Mouse (Mus musculus) embryonic facial prominence, embryonic 13.5 days (tissue): ENCODE results near the gene Chchd6. TPM values are rescaled to one million over a fixed set of nuclear protein-coding genes. Genes with fewer than 3 reads are reported as not detected.

ENCODE experiments used
- ATAC-seq: fragments of 200-750 bp; cut with Nextera tagmentation; 2 replicates; pipeline ENCODE4 v1.8.0; 2017; ENCODE audit warnings: low read depth; ENCODE audit not compliant: insufficient number of reproducible peaks, insufficient read depth, low FRiP score, low TSS enrichment
- H3K27ac ChIP-seq: fragments of 300-500 bp; sonication (generic); 2 replicates; pipeline ENCODE4 v1.5.1; 2015; ENCODE audit warnings: moderate library complexity, mild to moderate bottlenecking, inconsistent platforms
- H3K27me3 ChIP-seq: fragments of 300-500 bp; sonication (generic); 2 replicates; pipeline ENCODE4 v1.6.1; 2015; ENCODE audit warnings: mild to moderate bottlenecking, inconsistent platforms
- H3K36me3 ChIP-seq: fragments of 300-500 bp; sonication (generic); 2 replicates; pipeline ENCODE4 v1.6.1; 2015; ENCODE audit warnings: mild to moderate bottlenecking, inconsistent platforms
- H3K4me1 ChIP-seq: fragments of 300-500 bp; sonication (generic); 2 replicates; pipeline ENCODE4 v1.6.1; 2015; ENCODE audit warnings: inconsistent platforms
- H3K4me2 ChIP-seq: fragments of 300-500 bp; sonication (generic); 2 replicates; pipeline ENCODE4 v1.6.1; 2015; ENCODE audit warnings: moderate library complexity, mild to moderate bottlenecking, inconsistent platforms
- H3K4me3 ChIP-seq: fragments of 300-500 bp; sonication (generic); 2 replicates; pipeline ENCODE4 v1.5.1; 2015; ENCODE audit warnings: mild to moderate bottlenecking, inconsistent platforms
- H3K9ac ChIP-seq: fragments of 300-500 bp; sonication (generic); 2 replicates; pipeline ENCODE4 v1.6.1; 2015; ENCODE audit warnings: mild to moderate bottlenecking, inconsistent platforms
- H3K9me3 ChIP-seq: fragments of 300-500 bp; sonication (generic); 2 replicates; pipeline ENCODE4 v1.6.1; 2016; ENCODE audit warnings: inconsistent platforms
- WGBS: fragments of 180-500 bp; shearing (Covaris S2); methylation state at CpG from one replicate; pipeline ENCODE4 v1.1.7; 2015; ENCODE audit warnings: mixed read lengths; 5-methylcytosine and 5-hydroxymethylcytosine counted together
- polyA plus RNA-seq: library from polyadenylated mRNA; unstranded; fragments of >200 nt; fragmentation: Nextera tagmentation; extraction: Ambion mirVana; gene quantifications from 2 replicates; pipeline ENCODE4 v1.2.1, GENCODE M21; 2015

Chchd6 gene
- polyA plus RNA-seq, 1 experiment from 2014 or later = 67.2 TPM

GRCm38 (mm10) chr6:89499961-89500360, 95.5 kb downstream of the Chchd6 start:
- Histone ChIP-seq H3K4me1 (peaks cover 9% of the 10 kb centered on the region; the same call in 1 of the 2 replicates), H3K4me3 (no peak overlapping the region), H3K36me3 (no peaks in the 10 kb centered on the region), H3K27ac (no peak overlapping the region), H3K9me3 (no peaks in the 10 kb centered on the region), H3K4me2 (no peak overlapping the region), H3K27me3 (no peaks in the 10 kb centered on the region), H3K9ac (no peak overlapping the region)
- no peak for ATAC-seq
- WGBS = 83% methylated on average over 1 of the region's 1 CpGs

- Histone ChIP-seq H3K4me1 (peaks cover 9% of the 10 kb centered on the region; the same call in 1 of the 2 replicates), H3K36me3 (no peaks in the 10 kb centered on the region), H3K9me3 (no peaks in the 10 kb centered on the region), H3K4me2 (no peak overlapping the region), H3K27me3 (no peaks in the 10 kb centered on the region), H3K9ac (no peak overlapping the region), H3K4me3 (no peak overlapping the region), H3K27ac (peak overlapping the region; percentile 64; the same call in 1 of the 2 replicates)
- ATAC-seq = no peak
- 57% methylated on average over 6 of the region's 6 CpGs for WGBS
Observed at GRCm38 (mm10) chr6:89498764-89499516, 96.5 kb downstream of the Chchd6 start.

- Histone ChIP-seq H3K9me3 (no peaks in the 10 kb centered on the region), H3K4me2 (no peak overlapping the region), H3K4me1 (peaks cover 9% of the 10 kb centered on the region; the same call in 1 of the 2 replicates), H3K36me3 (no peaks in the 10 kb centered on the region), H3K27ac (no peak overlapping the region), H3K27me3 (no peaks in the 10 kb centered on the region), H3K4me3 (no peak overlapping the region), H3K9ac (no peak overlapping the region)
- no peak for ATAC-seq
- WGBS = 95% methylated on average over 1 of the region's 1 CpGs
Observed at GRCm38 (mm10) chr6:89496916-89497315, 98.5 kb downstream of the Chchd6 start.

- H3K27me3 ChIP-seq = no peaks in the 10 kb centered on the region
- WGBS = 77% methylated on average over 4 of the region's 4 CpGs
- H3K9ac ChIP-seq = no peak overlapping the region
- H3K27ac ChIP-seq = no peak overlapping the region
- ATAC-seq = no peak
- no peak overlapping the region for H3K4me3 ChIP-seq
- H3K4me2 ChIP-seq = no peak overlapping the region
- H3K36me3 ChIP-seq = no peaks in the 10 kb centered on the region
- no peaks in the 10 kb centered on the region for H3K4me1 ChIP-seq
- no peaks in the 10 kb centered on the region for H3K9me3 ChIP-seq
Observed at GRCm38 (mm10) chr6:89492368-89492767, 103.1 kb downstream of the Chchd6 start.

- ATAC-seq = no peak
- Histone ChIP-seq H3K4me2 (no peak overlapping the region), H3K4me3 (no peak overlapping the region), H3K27ac (no peak overlapping the region), H3K27me3 (no peaks in the 10 kb centered on the region), H3K9me3 (no peaks in the 10 kb centered on the region), H3K36me3 (no peaks in the 10 kb centered on the region), H3K4me1 (no peaks in the 10 kb centered on the region), H3K9ac (no peak overlapping the region)
- 98% methylated on average over 3 of the region's 3 CpGs for WGBS
Observed at GRCm38 (mm10) chr6:89490369-89490768, 105.1 kb downstream of the Chchd6 start.

GRCm38 (mm10) chr6:89489533-89489932, 105.9 kb downstream of the Chchd6 start:
- WGBS = 87% methylated on average over 1 of the region's 1 CpGs

GRCm38 (mm10) chr6:89486055-89486454, 109.4 kb downstream of the Chchd6 start:
- H3K4me2 ChIP-seq = no peak overlapping the region
- H3K27ac ChIP-seq = no peak overlapping the region
- H3K36me3 ChIP-seq = no peaks in the 10 kb centered on the region
- H3K9ac ChIP-seq = no peak overlapping the region
- H3K27me3 ChIP-seq = no peaks in the 10 kb centered on the region
- ATAC-seq = no peak
- H3K4me1 ChIP-seq = no peaks in the 10 kb centered on the region
- no peaks in the 10 kb centered on the region for H3K9me3 ChIP-seq
- 58% methylated on average over 4 of the region's 4 CpGs for WGBS
- no peak overlapping the region for H3K4me3 ChIP-seq

More at GRCm38 (mm10) chr6:89489533-89489932, 105.9 kb downstream of the Chchd6 start:
- no peaks in the 10 kb centered on the region for H3K9me3 ChIP-seq
- H3K9ac ChIP-seq = no peak overlapping the region
- H3K36me3 ChIP-seq = no peaks in the 10 kb centered on the region
- no peaks in the 10 kb centered on the region for H3K4me1 ChIP-seq
- ATAC-seq = no peak
- no peak overlapping the region for H3K4me3 ChIP-seq
- H3K4me2 ChIP-seq = no peak overlapping the region
- H3K27ac ChIP-seq = no peak overlapping the region
- no peaks in the 10 kb centered on the region for H3K27me3 ChIP-seq

GRCm38 (mm10) chr6:89481192-89481591, 114.3 kb downstream of the Chchd6 start:
- WGBS = 86% methylated on average over 4 of the region's 4 CpGs
- ATAC-seq = no peak
- Histone ChIP-seq H3K9ac (no peak overlapping the region), H3K4me3 (no peak overlapping the region), H3K4me1 (no peaks in the 10 kb centered on the region), H3K9me3 (no peaks in the 10 kb centered on the region), H3K36me3 (no peaks in the 10 kb centered on the region), H3K27ac (no peak overlapping the region), H3K4me2 (no peak overlapping the region), H3K27me3 (no peaks in the 10 kb centered on the region)

GRCm38 (mm10) chr6:89467908-89468307, 127.5 kb downstream of the Chchd6 start:
- H3K4me3 ChIP-seq = no peak overlapping the region
- H3K9me3 ChIP-seq = no peaks in the 10 kb centered on the region
- no peak overlapping the region for H3K4me2 ChIP-seq
- no peak overlapping the region for H3K9ac ChIP-seq
- ATAC-seq = no peak
- H3K36me3 ChIP-seq = no peaks in the 10 kb centered on the region
- H3K27ac ChIP-seq = no peak overlapping the region
- H3K27me3 ChIP-seq = no peaks in the 10 kb centered on the region
- no peaks in the 10 kb centered on the region for H3K4me1 ChIP-seq

- ATAC-seq = no peak
- Histone ChIP-seq H3K27ac (no peak overlapping the region), H3K36me3 (no peaks in the 10 kb centered on the region), H3K27me3 (no peaks in the 10 kb centered on the region), H3K4me2 (no peak overlapping the region), H3K9me3 (no peaks in the 10 kb centered on the region), H3K4me3 (no peak overlapping the region), H3K9ac (no peak overlapping the region), H3K4me1 (peaks cover under 1% of the 10 kb centered on the region; the same call in 1 of the 2 replicates)
- 77% methylated on average over 9 of the region's 9 CpGs for WGBS
Observed at GRCm38 (mm10) chr6:89467290-89467689, 128.2 kb downstream of the Chchd6 start.

GRCm38 (mm10) chr6:89466875-89467274, 128.6 kb downstream of the Chchd6 start:
- ATAC-seq = no peak
- no peaks in the 10 kb centered on the region for H3K27me3 ChIP-seq
- H3K9ac ChIP-seq = no peak overlapping the region
- H3K4me3 ChIP-seq = no peak overlapping the region
- WGBS = 72% methylated on average over 3 of the region's 3 CpGs
- no peaks in the 10 kb centered on the region for H3K36me3 ChIP-seq
- H3K27ac ChIP-seq = no peak overlapping the region
- no peak overlapping the region for H3K4me2 ChIP-seq
- no peaks in the 10 kb centered on the region for H3K9me3 ChIP-seq
- H3K4me1 ChIP-seq = peaks cover 4% of the 10 kb centered on the region

GRCm38 (mm10) chr6:89466053-89466708, 129.3 kb downstream of the Chchd6 start:
- Histone ChIP-seq H3K9me3 (no peaks in the 10 kb centered on the region), H3K4me2 (no peak overlapping the region), H3K27ac (0 out of 2 replicates have a peak overlapping the region, but pooled peaks have one; percentile 4), H3K9ac (no peak overlapping the region), H3K4me1 (peaks cover 11% of the 10 kb centered on the region), H3K27me3 (no peaks in the 10 kb centered on the region), H3K4me3 (no peak overlapping the region), H3K36me3 (no peaks in the 10 kb centered on the region)
- WGBS = 70% methylated on average over 12 of the region's 12 CpGs
- no peak for ATAC-seq
